In genomic region chr16:35905819-35906485, GRCm38 (mm10) we compare ENCODE assay signal across 16 mouse cellular contexts. TPM values are rescaled to one million over a fixed set of nuclear protein-coding genes. Genes with fewer than 3 reads are reported as not detected.
DNase-seq lines count a peak whose midpoint lies in the region; ATAC-seq lines count a peak whose summit lies in the region.
"Had no signal": no experiment of that assay in that cellular context is flagged by ENCODE, and none has a peak within 500 bp of the region (broad histone marks: within the 10 kb centered on the region; RNA-seq: fewer than 3 reads in every experiment).

No protein-coding gene starts in this region.

- peak overlapping the region; percentile 50 for H3K4me3 ChIP-seq in megakaryocyte, embryonic 14.5 days (replicated peaks)
- peak overlapping the region; percentile 43 for H3K4me3 ChIP-seq in liver, embryonic 13.5 days (replicated peaks)
- H3K4me3 ChIP-seq: heart, adult 2 months; hindbrain, embryonic 13.5 days; neural tube, embryonic 13.5 days had no signal

- H3K4me1 ChIP-seq in megakaryocyte, embryonic 14.5 days: peaks cover 47% of the 10 kb centered on the region
- H3K4me1 ChIP-seq in liver, embryonic 13.5 days (replicated peaks): peaks cover 23% of the 10 kb centered on the region
- H3K4me1 ChIP-seq: hindbrain, embryonic 13.5 days; neural tube, embryonic 13.5 days had no signal

- peaks cover 3% of the 10 kb centered on the region for H3K36me3 ChIP-seq in megakaryocyte, embryonic 14.5 days (replicated peaks; ENCODE audit: low read length)
- no peaks in the 10 kb centered on the region for H3K36me3 ChIP-seq in liver, embryonic 13.5 days
- H3K36me3 ChIP-seq: hindbrain, embryonic 13.5 days; neural tube, embryonic 13.5 days had no signal

- H3K9ac ChIP-seq in liver, embryonic 13.5 days: peak overlapping the region; percentile 35; the same call in 1 of the 2 replicates
- H3K9ac ChIP-seq: forebrain, postnatal 0 days; hindbrain, embryonic 13.5 days; neural tube, embryonic 13.5 days had no signal

- peak; percentile 55 for DNase-seq in liver, embryonic 13.5 days
- no peak for DNase-seq in frontal cortex, postnatal 36 days (ENCODE audit: low spot score in 2 of 2)
- DNase-seq in heart, adult 9 months (ENCODE audit: low spot score in 2 of 2): no peak
- DNase-seq in adrenal gland, adult (ENCODE audit: inconsistent age in 2 of 2, low spot score in 1 of 2): no peak
- DNase-seq: adrenal gland, adult 8-10 months; cerebellum, adult 18-20 months; forebrain, postnatal 0 days; gastrocnemius, postnatal 10 days; heart, adult 2 months; lung, postnatal 14 days; right cerebral cortex, postnatal 14 days had no signal

- peak overlapping the region; percentile 51 for H3K4me2 ChIP-seq in liver, embryonic 13.5 days
- H3K4me2 ChIP-seq: hindbrain, embryonic 13.5 days; neural tube, embryonic 13.5 days had no signal

- no peak for ATAC-seq in megakaryocyte, adult 5-6 weeks (ENCODE audit: poor library complexity, severe bottlenecking)
- peak; percentile 71; the same call in 1 of the 2 replicates for ATAC-seq in erythroblast, adult 5-6 weeks (replicated peaks; ENCODE audit: low FRiP score, poor library complexity, severe bottlenecking)
- ATAC-seq in liver, embryonic 13.5 days (ENCODE audit: low read depth): peak; percentile 90
- ATAC-seq: forebrain, postnatal 0 days had no signal

- H3K27ac ChIP-seq in liver, embryonic 13.5 days: peak overlapping the region; percentile 80
- H3K27ac ChIP-seq: hindbrain, embryonic 13.5 days; neural tube, embryonic 13.5 days had no signal

- H3K27me3 ChIP-seq in megakaryocyte, embryonic 14.5 days (replicated peaks): no peaks in the 10 kb centered on the region
- H3K27me3 ChIP-seq in liver, embryonic 13.5 days: no peaks in the 10 kb centered on the region
- H3K27me3 ChIP-seq: hindbrain, embryonic 13.5 days; neural tube, embryonic 13.5 days had no signal

- peaks cover 30% of the 10 kb centered on the region for H3K9me3 ChIP-seq in megakaryocyte, embryonic 14.5 days
- no peaks in the 10 kb centered on the region for H3K9me3 ChIP-seq in liver, embryonic 13.5 days (replicated peaks)

- 36% methylated on average over 6 of the region's 6 CpGs for WGBS in liver, embryonic 13.5 days (ENCODE audit: insufficient replicate concordance)

RNA-seq across cellular contexts. Expression of gene Parp9, which starts 32.3 kb away (rescaled TPM):
- 0.62 and 3.0 TPM in 2 replicates for polyA plus RNA-seq in megakaryocyte, embryonic 14.5 days (2012; ENCODE audit: insufficient read depth, low replicate concordance)
- total RNA-seq in megakaryocyte, adult 5-6 weeks (2015): 25.0 and 26.3 TPM in 2 replicates
- 48.2 and 63.1 TPM in 2 replicates for total RNA-seq in megakaryocyte, adult 5-6 weeks (2017)
- total RNA-seq in erythroblast, adult 5-6 weeks (2015; ENCODE audit: low replicate concordance): 21.3 and 23.0 TPM in 2 replicates
- 30.7 and 41.3 TPM in 2 replicates for total RNA-seq in erythroblast, adult 5-6 weeks (2017; ENCODE audit: low replicate concordance)
- 6.8 and 8.8 TPM in 2 replicates for polyA plus RNA-seq in liver, embryonic 13.5 days (2015; fragmentation: Nextera tagmentation; extraction: Ambion mirVana)

RNA-seq across cellular contexts. Expression of gene Dtx3l, which starts 33.0 kb away (rescaled TPM):
- 0.40 and 1.3 TPM in 2 replicates for polyA plus RNA-seq in megakaryocyte, embryonic 14.5 days (2012; ENCODE audit: insufficient read depth, low replicate concordance)
- 32.6 and 36.5 TPM in 2 replicates for total RNA-seq in megakaryocyte, adult 5-6 weeks (2015)
- 50.0 and 51.3 TPM in 2 replicates for total RNA-seq in megakaryocyte, adult 5-6 weeks (2017)
- total RNA-seq in erythroblast, adult 5-6 weeks (2015; ENCODE audit: low replicate concordance): 13.3 and 15.0 TPM in 2 replicates
- 25.2 and 25.4 TPM in 2 replicates for total RNA-seq in erythroblast, adult 5-6 weeks (2017; ENCODE audit: low replicate concordance)
- polyA plus RNA-seq in liver, embryonic 13.5 days (2015; fragmentation: Nextera tagmentation; extraction: Ambion mirVana): 3.4 and 4.4 TPM in 2 replicates

RNA-seq across cellular contexts. Expression of gene Parp14, which starts 34.6 kb away (rescaled TPM):
- 1.3 TPM in 1 of 2 replicates, not detected in the other for polyA plus RNA-seq in megakaryocyte, embryonic 14.5 days (2012; ENCODE audit: insufficient read depth, low replicate concordance)
- 35.4 and 36.6 TPM in 2 replicates for total RNA-seq in megakaryocyte, adult 5-6 weeks (2015)
- 41.9 and 42.4 TPM in 2 replicates for total RNA-seq in megakaryocyte, adult 5-6 weeks (2017)
- 17.3 and 18.0 TPM in 2 replicates for total RNA-seq in erythroblast, adult 5-6 weeks (2015; ENCODE audit: low replicate concordance)
- total RNA-seq in erythroblast, adult 5-6 weeks (2017; ENCODE audit: low replicate concordance): 34.6 and 34.8 TPM in 2 replicates
- 0.48 and 0.94 TPM in 2 replicates for polyA plus RNA-seq in liver, embryonic 13.5 days (2015; fragmentation: Nextera tagmentation; extraction: Ambion mirVana)
